Mouse (Mus musculus): Measurements from ENCODE around the gene Ctf1. TPM values are rescaled to one million over a fixed set of nuclear protein-coding genes. Genes with fewer than 3 reads are reported as not detected.

The Ctf1 gene
- polyA plus RNA-seq, 1 experiment, result 7.1 TPM

GRCm38 (mm10) chr7:127747559-127748234, 35.2 kb downstream of the Ctf1 start:
- TF ChIP-seq CTCF (IDR thresholded peaks at IDR 0.05; ENCODE audit: extremely low read depth, insufficient read depth, low read length) (no peak), POLR2A (IDR thresholded peaks at IDR 0.05; ENCODE audit: extremely low read depth, insufficient read depth, low read length) (no peak)
- Histone ChIP-seq H3K4me3 (ENCODE audit: insufficient read depth, low read length) (peak overlapping the region; percentile 32), H3K27ac (ENCODE audit: insufficient read depth, low read length) (no peak overlapping the region)

GRCm38 (mm10) chr7:127748235-127748560, 35.7 kb downstream of the Ctf1 start:
- Histone ChIP-seq H3K4me1 (ENCODE audit: control insufficient read depth, insufficient read depth, low read length) (no peaks in the 10 kb centered on the region), H3K27ac (ENCODE audit: insufficient read depth, low read length) (no peak overlapping the region), H3K4me3 (ENCODE audit: insufficient read depth, low read length) (no peak overlapping the region)
- TF ChIP-seq POLR2A (IDR thresholded peaks at IDR 0.05; ENCODE audit: extremely low read depth, insufficient read depth, low read length), result no peak
- TF ChIP-seq CTCF (IDR thresholded peaks at IDR 0.05; ENCODE audit: extremely low read depth, insufficient read depth, low read length), result no peak

More at GRCm38 (mm10) chr7:127747559-127748234, 35.2 kb downstream of the Ctf1 start:
- no peaks in the 10 kb centered on the region for H3K4me1 ChIP-seq (ENCODE audit: control insufficient read depth, insufficient read depth, low read length)

GRCm38 (mm10) chr7:127750131-127751127, 37.9 kb downstream of the Ctf1 start:
- TF ChIP-seq POLR2A (IDR thresholded peaks at IDR 0.05; ENCODE audit: extremely low read depth, insufficient read depth, low read length) (peak; percentile 37; the same call in 1 of the 2 replicates), CTCF (IDR thresholded peaks at IDR 0.05; ENCODE audit: extremely low read depth, insufficient read depth, low read length) (no peak)
- Histone ChIP-seq H3K27ac (ENCODE audit: insufficient read depth, low read length) (no peak overlapping the region), H3K4me3 (ENCODE audit: insufficient read depth, low read length) (peak overlapping the region; percentile 14; the same call in 1 of the 2 replicates), H3K4me1 (ENCODE audit: control insufficient read depth, insufficient read depth, low read length) (no peaks in the 10 kb centered on the region)

GRCm38 (mm10) chr7:127751619-127752018, 39.1 kb downstream of the Ctf1 start:
- Histone ChIP-seq H3K4me1 (ENCODE audit: control insufficient read depth, insufficient read depth, low read length) (peaks cover 3% of the 10 kb centered on the region; the same call in 1 of the 2 replicates), H3K4me3 (ENCODE audit: insufficient read depth, low read length) (no peak overlapping the region), H3K27ac (ENCODE audit: insufficient read depth, low read length) (no peak overlapping the region)
- TF ChIP-seq CTCF (IDR thresholded peaks at IDR 0.05; ENCODE audit: extremely low read depth, insufficient read depth, low read length) (no peak), POLR2A (IDR thresholded peaks at IDR 0.05; ENCODE audit: extremely low read depth, insufficient read depth, low read length) (no peak)

GRCm38 (mm10) chr7:127752069-127752468, 39.5 kb downstream of the Ctf1 start:
- H3K4me1 ChIP-seq (ENCODE audit: control insufficient read depth, insufficient read depth, low read length), result peaks cover 3% of the 10 kb centered on the region; the same call in 1 of the 2 replicates
- no peak overlapping the region for H3K4me3 ChIP-seq (ENCODE audit: insufficient read depth, low read length)
- TF ChIP-seq CTCF (IDR thresholded peaks at IDR 0.05; ENCODE audit: extremely low read depth, insufficient read depth, low read length) (no peak), POLR2A (IDR thresholded peaks at IDR 0.05; ENCODE audit: extremely low read depth, insufficient read depth, low read length) (no peak)
- H3K27ac ChIP-seq (ENCODE audit: insufficient read depth, low read length), result no peak overlapping the region

DNA sequence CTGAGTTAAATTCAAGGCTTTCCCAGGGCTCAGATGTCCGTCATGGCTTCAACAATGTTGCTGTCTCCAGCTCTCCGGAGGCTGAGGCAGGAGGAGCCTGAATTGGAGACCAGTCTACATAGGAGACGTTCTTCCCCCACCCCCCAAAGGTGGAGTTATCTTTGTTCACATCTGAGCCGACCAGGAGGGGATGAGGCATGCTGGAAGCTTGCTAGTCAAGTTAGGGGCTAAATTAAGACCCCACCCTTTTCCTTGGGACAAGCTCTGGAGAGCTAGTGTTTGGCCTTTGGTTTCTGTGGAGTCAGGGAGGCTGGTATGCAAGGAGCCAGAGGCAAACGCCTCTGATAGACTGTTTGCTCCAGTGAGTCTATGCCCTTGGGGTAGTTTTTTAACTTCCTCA, 40.6 kb downstream of the Ctf1 start:
- Histone ChIP-seq H3K27ac (ENCODE audit: insufficient read depth, low read length) (no peak overlapping the region), H3K4me1 (ENCODE audit: control insufficient read depth, insufficient read depth, low read length) (peaks cover 3% of the 10 kb centered on the region; the same call in 1 of the 2 replicates), H3K4me3 (ENCODE audit: insufficient read depth, low read length) (no peak overlapping the region)
- TF ChIP-seq CTCF (IDR thresholded peaks at IDR 0.05; ENCODE audit: extremely low read depth, insufficient read depth, low read length) (no peak), POLR2A (IDR thresholded peaks at IDR 0.05; ENCODE audit: extremely low read depth, insufficient read depth, low read length) (no peak)

GRCm38 (mm10) chr7:127753741-127754140, 41.2 kb downstream of the Ctf1 start:
- Histone ChIP-seq H3K27ac (ENCODE audit: insufficient read depth, low read length) (no peak overlapping the region), H3K4me1 (ENCODE audit: control insufficient read depth, insufficient read depth, low read length) (peaks cover 3% of the 10 kb centered on the region; the same call in 1 of the 2 replicates), H3K4me3 (ENCODE audit: insufficient read depth, low read length) (no peak overlapping the region)
- TF ChIP-seq CTCF (IDR thresholded peaks at IDR 0.05; ENCODE audit: extremely low read depth, insufficient read depth, low read length), result no peak
- TF ChIP-seq POLR2A (IDR thresholded peaks at IDR 0.05; ENCODE audit: extremely low read depth, insufficient read depth, low read length), result no peak

DNA sequence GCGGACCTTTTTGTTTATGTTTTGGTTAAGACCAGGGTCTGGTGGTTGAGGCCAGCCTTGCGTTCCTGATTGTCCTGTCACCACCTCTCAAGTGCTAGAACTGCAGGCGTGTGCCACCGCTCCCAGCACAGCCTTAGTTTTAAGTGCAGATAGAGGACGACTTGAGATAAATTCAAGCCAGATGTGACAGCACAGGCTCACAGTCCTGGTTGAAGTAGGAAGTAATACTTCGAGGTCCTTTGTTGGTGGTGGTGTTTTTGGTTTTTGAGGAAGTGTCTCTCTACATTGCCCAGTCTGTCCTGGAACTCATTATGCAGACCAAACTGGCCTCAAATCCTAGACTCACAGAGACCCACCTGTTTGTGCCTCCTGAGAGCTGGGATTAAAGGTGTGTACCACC, 47.2 kb downstream of the Ctf1 start:
- H3K4me1 ChIP-seq (ENCODE audit: control insufficient read depth, insufficient read depth, low read length), result peaks cover 5% of the 10 kb centered on the region; the same call in 1 of the 2 replicates
- H3K4me3 ChIP-seq (ENCODE audit: insufficient read depth, low read length), result no peak overlapping the region
- TF ChIP-seq CTCF (IDR thresholded peaks at IDR 0.05; ENCODE audit: extremely low read depth, insufficient read depth, low read length), result no peak
- TF ChIP-seq POLR2A (IDR thresholded peaks at IDR 0.05; ENCODE audit: extremely low read depth, insufficient read depth, low read length), result no peak
- H3K27ac ChIP-seq (ENCODE audit: insufficient read depth, low read length), result no peak overlapping the region

DNA sequence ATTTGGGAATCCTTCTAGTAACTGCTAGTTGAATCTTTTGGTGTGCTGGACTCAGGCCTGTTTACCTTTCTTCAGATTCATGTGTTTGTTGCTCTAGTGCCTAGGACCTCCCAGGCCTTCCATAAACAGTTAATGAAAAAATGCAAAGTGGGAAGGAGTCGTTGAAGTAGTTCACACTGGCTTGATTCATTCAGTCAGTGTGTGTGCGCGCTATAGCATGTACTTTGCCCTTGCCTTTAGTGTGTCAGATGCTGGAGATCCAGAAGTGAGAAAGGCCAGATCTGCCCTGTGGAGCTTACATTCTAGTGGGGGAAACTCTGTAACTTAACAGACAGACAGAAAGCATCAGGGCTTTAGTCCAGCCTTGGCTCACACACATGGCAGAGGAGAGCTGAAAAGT, 47.9 kb downstream of the Ctf1 start:
- TF ChIP-seq POLR2A (IDR thresholded peaks at IDR 0.05; ENCODE audit: extremely low read depth, insufficient read depth, low read length) (no peak), CTCF (IDR thresholded peaks at IDR 0.05; ENCODE audit: extremely low read depth, insufficient read depth, low read length) (no peak)
- no peak overlapping the region for H3K27ac ChIP-seq (ENCODE audit: insufficient read depth, low read length)
- peaks cover 5% of the 10 kb centered on the region; the same call in 1 of the 2 replicates for H3K4me1 ChIP-seq (ENCODE audit: control insufficient read depth, insufficient read depth, low read length)
- H3K4me3 ChIP-seq (ENCODE audit: insufficient read depth, low read length), result no peak overlapping the region

Measured in cortical plate, adult 2 months (tissue).